Mouse (Mus musculus) v-Abl transformed pro-B cells (cell line): Measurements from ENCODE around the gene Hoxa10.

ENCODE experiments used
- in situ Hi-C, 2 experiments: fragments of 400-800 bp; cut with MboI; formaldehyde crosslinking; loops; one replicate each; pipeline ENCODE4 v1.15.1; 2025; ENCODE audit not compliant: unreplicated experiment in 2 of 2

Hoxa10 gene

GRCm38 (mm10) chr6:52222729-52223128 lies 17.9 kb downstream of the Hoxa10 start:
- in situ Hi-C loops = loop anchor here (5.0 to 25.0 kb wide), 9 partner anchors 358 to 1435 kb away; no protein-coding TSS in a partner anchor

- in situ Hi-C loops = loop anchor here (5.0 to 25.0 kb wide), 9 partner anchors 357 to 1435 kb away; no protein-coding TSS in a partner anchor
These were observed 18.5 kb downstream of the Hoxa10 start for GRCm38 (mm10) chr6:52221993-52222685.

- in situ Hi-C loops = loop anchor here (5.0 to 25.0 kb wide), 9 partner anchors 357 to 1434 kb away; no protein-coding TSS in a partner anchor
These were observed 19.2 kb downstream of the Hoxa10 start, which contains the start of gene Hoxa7 for GRCm38 (mm10) chr6:52221337-52221992. Hoxa7 (minus strand) TSS chr6:52221854.

- in situ Hi-C loops = loop anchor here (5.0 to 25.0 kb wide), 9 partner anchors 356 to 1434 kb away; no protein-coding TSS in a partner anchor
These were observed 19.8 kb downstream of the Hoxa10 start for GRCm38 (mm10) chr6:52220865-52221310.

- in situ Hi-C loops = loop anchor here (5.0 to 25.0 kb wide), 9 partner anchors 355 to 1433 kb away; no protein-coding TSS in a partner anchor
These were observed 20.4 kb downstream of the Hoxa10 start for GRCm38 (mm10) chr6:52220003-52220864.

GRCm38 (mm10) chr6:52219234-52219942 lies 21.3 kb downstream of the Hoxa10 start:
- in situ Hi-C loops = loop anchor here in 1 of 2 experiments (25.0 kb wide), 2 partner anchors 1307 to 1432 kb away; no protein-coding TSS in a partner anchor

GRCm38 (mm10) chr6:52218643-52219215 lies 21.9 kb downstream of the Hoxa10 start:
- in situ Hi-C loops = loop anchor here in 1 of 2 experiments (25.0 kb wide), 2 partner anchors 1306 to 1431 kb away; no protein-coding TSS in a partner anchor

GRCm38 (mm10) chr6:52217895-52218642 lies 22.6 kb downstream of the Hoxa10 start:
- in situ Hi-C loops = loop anchor here in 1 of 2 experiments (25.0 kb wide), 2 partner anchors 1306 to 1431 kb away; no protein-coding TSS in a partner anchor

- in situ Hi-C loops = loop anchor here in 1 of 2 experiments (25.0 kb wide), 2 partner anchors 1305 to 1430 kb away; no protein-coding TSS in a partner anchor
These were observed 23.2 kb downstream of the Hoxa10 start for GRCm38 (mm10) chr6:52217459-52217768.

GRCm38 (mm10) chr6:52216691-52217458 lies 23.8 kb downstream of the Hoxa10 start:
- in situ Hi-C loops = loop anchor here in 1 of 2 experiments (25.0 kb wide), 2 partner anchors 1305 to 1430 kb away; no protein-coding TSS in a partner anchor

GRCm38 (mm10) chr6:52215771-52216535 lies 24.7 kb downstream of the Hoxa10 start:
- in situ Hi-C loops = loop anchor here in 1 of 2 experiments (25.0 kb wide), 2 partner anchors 1304 to 1429 kb away; no protein-coding TSS in a partner anchor

- in situ Hi-C loops = loop anchor here in 1 of 2 experiments (25.0 kb wide), 2 partner anchors 1303 to 1428 kb away; no protein-coding TSS in a partner anchor
These were observed 25.6 kb downstream of the Hoxa10 start for GRCm38 (mm10) chr6:52215070-52215469.

GRCm38 (mm10) chr6:52214271-52214670 lies 26.4 kb downstream of the Hoxa10 start:
- in situ Hi-C loops = loop anchor here in 1 of 2 experiments (25.0 kb wide), 2 partner anchors 1302 to 1427 kb away; no protein-coding TSS in a partner anchor

GRCm38 (mm10) chr6:52213119-52213986 lies 27.3 kb downstream of the Hoxa10 start, which contains the start of the genes Hoxa3 and Gm28308:
Hoxa3 (minus strand) TSS chr6:52213336.
Gm28308 (minus strand) TSS chr6:52213339.
- in situ Hi-C loops = loop anchor here in 1 of 2 experiments (25.0 kb wide), 2 partner anchors 1301 to 1426 kb away; no protein-coding TSS in a partner anchor

- in situ Hi-C loops = loop anchor here in 1 of 2 experiments (25.0 kb wide), 2 partner anchors 1300 to 1425 kb away; no protein-coding TSS in a partner anchor
These were observed 28.0 kb downstream of the Hoxa10 start for GRCm38 (mm10) chr6:52212556-52213118.
